Mouse (Mus musculus): ENCODE results near the gene Rif1.
A peak's percentile ranks its signal among the peaks of the same experiment; 100 is the strongest.

Gene Rif1

GRCm38 (mm10) chr2:52072491-52073140 is at the start of gene Rif1:
Gene Rif1 (plus strand): TSS chr2:52072832.
- peak; percentile 71 for DNase-seq (ENCODE audit: low read depth, low spot score)

- DNase-seq (ENCODE audit: low read depth, low spot score) = no peak
Observed at GRCm38 (mm10) chr2:52027061-52027460, 45.6 kb upstream of the Rif1 start.

GRCm38 (mm10) chr2:52029426-52029825 is 43.2 kb upstream of the Rif1 start:
- peak; percentile 27 for DNase-seq (ENCODE audit: low read depth, low spot score)

GRCm38 (mm10) chr2:52031491-52031890 is 41.1 kb upstream of the Rif1 start:
- peak; percentile 51 for DNase-seq (ENCODE audit: low read depth, low spot score)

- DNase-seq (ENCODE audit: low read depth, low spot score) = no peak
Observed at GRCm38 (mm10) chr2:52034601-52035000, 38.0 kb upstream of the Rif1 start.

- DNase-seq (ENCODE audit: low read depth, low spot score) = no peak
Observed at GRCm38 (mm10) chr2:52035144-52035543, 37.5 kb upstream of the Rif1 start.

GRCm38 (mm10) chr2:52036929-52037595 is 35.6 kb upstream of the Rif1 start:
- no peak for DNase-seq (ENCODE audit: low read depth, low spot score)

GRCm38 (mm10) chr2:52037882-52038281 is 34.8 kb upstream of the Rif1 start, which contains the start of gene Tnfaip6:
Gene Tnfaip6 (plus strand): TSS chr2:52038009.
- DNase-seq (ENCODE audit: low read depth, low spot score) = peak; percentile 97

GRCm38 (mm10) chr2:52038558-52038957 is 34.1 kb upstream of the Rif1 start:
- no peak for DNase-seq (ENCODE audit: low read depth, low spot score)

GRCm38 (mm10) chr2:52039083-52039801 is 33.4 kb upstream of the Rif1 start:
- DNase-seq (ENCODE audit: low read depth, low spot score) = no peak

GRCm38 (mm10) chr2:52042132-52042531 is 30.5 kb upstream of the Rif1 start:
- no peak for DNase-seq (ENCODE audit: low read depth, low spot score)

- no peak for DNase-seq (ENCODE audit: low read depth, low spot score)
Observed at GRCm38 (mm10) chr2:52042714-52043113, 29.9 kb upstream of the Rif1 start.

- no peak for DNase-seq (ENCODE audit: low read depth, low spot score)
Observed at GRCm38 (mm10) chr2:52043485-52043884, 29.1 kb upstream of the Rif1 start.

- DNase-seq (ENCODE audit: low read depth, low spot score) = no peak
Observed at GRCm38 (mm10) chr2:52046032-52046431, 26.6 kb upstream of the Rif1 start.

- DNase-seq (ENCODE audit: low read depth, low spot score) = no peak
Observed at GRCm38 (mm10) chr2:52050823-52051222, 21.8 kb upstream of the Rif1 start.

GRCm38 (mm10) chr2:52052335-52052734 is 20.3 kb upstream of the Rif1 start:
- DNase-seq (ENCODE audit: low read depth, low spot score) = no peak

GRCm38 (mm10) chr2:52053502-52053901 is 19.1 kb upstream of the Rif1 start:
- no peak for DNase-seq (ENCODE audit: low read depth, low spot score)

GRCm38 (mm10) chr2:52055616-52056015 is 17.0 kb upstream of the Rif1 start:
- no peak for DNase-seq (ENCODE audit: low read depth, low spot score)

GRCm38 (mm10) chr2:52057099-52057498 is 15.5 kb upstream of the Rif1 start:
- DNase-seq (ENCODE audit: low read depth, low spot score) = no peak

GRCm38 (mm10) chr2:52057681-52058080 is 15.0 kb upstream of the Rif1 start:
- no peak for DNase-seq (ENCODE audit: low read depth, low spot score)

GRCm38 (mm10) chr2:52068641-52069040 is 4.0 kb upstream of the Rif1 start:
- peak; percentile 18 for DNase-seq (ENCODE audit: low read depth, low spot score)

- DNase-seq (ENCODE audit: low read depth, low spot score) = no peak
Observed at GRCm38 (mm10) chr2:52070816-52071215, 1.8 kb upstream of the Rif1 start.
